Mouse (Mus musculus): ENCODE data around the gene Adcy3. TPM values are rescaled to one million over a fixed set of nuclear protein-coding genes. Genes with fewer than 3 reads are reported as not detected.

Adcy3 gene
- polyA plus RNA-seq, 1 experiment: 9.6 TPM

- 94% methylated on average over 11 of the region's 11 CpGs for WGBS
- peaks cover 4% of the 10 kb centered on the region; the same call in 1 of the 2 replicates for H3K4me1 ChIP-seq (ENCODE audit: control insufficient read depth, insufficient read depth, insufficient read length)
- H3K27me3 ChIP-seq (ENCODE audit: control insufficient read depth, insufficient read depth, low read length): no peaks in the 10 kb centered on the region
- H3K36me3 ChIP-seq (ENCODE audit: control insufficient read depth, insufficient read depth, low read length): peaks cover 1% of the 10 kb centered on the region
- TF ChIP-seq CTCF (IDR thresholded peaks at IDR 0.05; ENCODE audit: extremely low read depth, insufficient read depth, insufficient read length, insufficient replicate concordance): no peak
- no peak for TF ChIP-seq POLR2A (IDR thresholded peaks at IDR 0.05; ENCODE audit: low read depth, low read length)
- no peak overlapping the region for H3K27ac ChIP-seq (ENCODE audit: insufficient read depth, low read length)
- no peak overlapping the region for H3K4me3 ChIP-seq (ENCODE audit: extremely low read depth, insufficient read depth, insufficient read length)
- DNase-seq (ENCODE audit: low read depth in 1 of 2, low spot score in 2 of 2): no peak
Observed at GRCm38 (mm10) chr12:4206106-4206505, 73.2 kb downstream of the Adcy3 start.

GRCm38 (mm10) chr12:4208405-4209133 lies 75.7 kb downstream of the Adcy3 start:
- H3K27ac ChIP-seq (ENCODE audit: insufficient read depth, low read length): no peak overlapping the region; the same call in 1 of the 2 replicates
- no peak for TF ChIP-seq CTCF (IDR thresholded peaks at IDR 0.05; ENCODE audit: extremely low read depth, insufficient read depth, insufficient read length, insufficient replicate concordance)
- no peak for TF ChIP-seq POLR2A (IDR thresholded peaks at IDR 0.05; ENCODE audit: low read depth, low read length)
- H3K4me3 ChIP-seq (ENCODE audit: extremely low read depth, insufficient read depth, insufficient read length): no peak overlapping the region
- H3K27me3 ChIP-seq (ENCODE audit: control insufficient read depth, insufficient read depth, low read length): no peaks in the 10 kb centered on the region
- WGBS: 68% methylated on average over 15 of the region's 15 CpGs
- DNase-seq (ENCODE audit: low read depth in 1 of 2, low spot score in 2 of 2): peak; percentile 41 to 49
- H3K4me1 ChIP-seq (ENCODE audit: control insufficient read depth, insufficient read depth, insufficient read length): peaks cover 7% of the 10 kb centered on the region; the same call in 1 of the 2 replicates
- H3K36me3 ChIP-seq (ENCODE audit: control insufficient read depth, insufficient read depth, low read length): peaks cover 2% of the 10 kb centered on the region; the same call in 1 of the 2 replicates

- WGBS: 97% methylated on average over 9 of the region's 9 CpGs
Observed at GRCm38 (mm10) chr12:4209196-4209595, 76.3 kb downstream of the Adcy3 start.

GRCm38 (mm10) chr12:4211174-4211573 lies 78.3 kb downstream of the Adcy3 start:
- Histone ChIP-seq H3K36me3 (ENCODE audit: control insufficient read depth, insufficient read depth, low read length) (peaks cover 12% of the 10 kb centered on the region), H3K27me3 (ENCODE audit: control insufficient read depth, insufficient read depth, low read length) (no peaks in the 10 kb centered on the region), H3K27ac (ENCODE audit: insufficient read depth, low read length) (no peak overlapping the region), H3K4me1 (ENCODE audit: control insufficient read depth, insufficient read depth, insufficient read length) (peaks cover 7% of the 10 kb centered on the region; the same call in 1 of the 2 replicates), H3K4me3 (ENCODE audit: extremely low read depth, insufficient read depth, insufficient read length) (no peak overlapping the region)
- 48% methylated on average over 9 of the region's 9 CpGs for WGBS
- peak; percentile 54 to 63 for DNase-seq (ENCODE audit: low read depth in 1 of 2, low spot score in 2 of 2)
- TF ChIP-seq POLR2A (IDR thresholded peaks at IDR 0.05; ENCODE audit: low read depth, low read length) (no peak), CTCF (IDR thresholded peaks at IDR 0.05; ENCODE audit: extremely low read depth, insufficient read depth, insufficient read length, insufficient replicate concordance) (no peak)

More at GRCm38 (mm10) chr12:4209196-4209595, 76.3 kb downstream of the Adcy3 start:
- Histone ChIP-seq H3K4me1 (ENCODE audit: control insufficient read depth, insufficient read depth, insufficient read length) (peaks cover 7% of the 10 kb centered on the region; the same call in 1 of the 2 replicates), H3K4me3 (ENCODE audit: extremely low read depth, insufficient read depth, insufficient read length) (no peak overlapping the region), H3K27ac (ENCODE audit: insufficient read depth, low read length) (no peak overlapping the region), H3K36me3 (ENCODE audit: control insufficient read depth, insufficient read depth, low read length) (peaks cover 4% of the 10 kb centered on the region), H3K27me3 (ENCODE audit: control insufficient read depth, insufficient read depth, low read length) (no peaks in the 10 kb centered on the region)
- DNase-seq (ENCODE audit: low read depth in 1 of 2, low spot score in 2 of 2): no peak
- TF ChIP-seq CTCF (IDR thresholded peaks at IDR 0.05; ENCODE audit: extremely low read depth, insufficient read depth, insufficient read length, insufficient replicate concordance) (no peak), POLR2A (IDR thresholded peaks at IDR 0.05; ENCODE audit: low read depth, low read length) (no peak)

- Histone ChIP-seq H3K27ac (ENCODE audit: insufficient read depth, low read length) (no peak overlapping the region), H3K4me3 (ENCODE audit: extremely low read depth, insufficient read depth, insufficient read length) (no peak overlapping the region), H3K27me3 (ENCODE audit: control insufficient read depth, insufficient read depth, low read length) (no peaks in the 10 kb centered on the region), H3K4me1 (ENCODE audit: control insufficient read depth, insufficient read depth, insufficient read length) (peaks cover 7% of the 10 kb centered on the region; the same call in 1 of the 2 replicates), H3K36me3 (ENCODE audit: control insufficient read depth, insufficient read depth, low read length) (peaks cover 18% of the 10 kb centered on the region)
- TF ChIP-seq CTCF (IDR thresholded peaks at IDR 0.05; ENCODE audit: extremely low read depth, insufficient read depth, insufficient read length, insufficient replicate concordance) (no peak), POLR2A (IDR thresholded peaks at IDR 0.05; ENCODE audit: low read depth, low read length) (no peak)
- WGBS: 79% methylated on average over 8 of the region's 8 CpGs
- DNase-seq (ENCODE audit: low read depth in 1 of 2, low spot score in 2 of 2): no peak
Observed at GRCm38 (mm10) chr12:4212908-4213307, 80.0 kb downstream of the Adcy3 start.

- peaks cover 3% of the 10 kb centered on the region; the same call in 1 of the 2 replicates for H3K4me1 ChIP-seq (ENCODE audit: control insufficient read depth, insufficient read depth, insufficient read length)
- H3K4me3 ChIP-seq (ENCODE audit: extremely low read depth, insufficient read depth, insufficient read length): no peak overlapping the region
- H3K27ac ChIP-seq (ENCODE audit: insufficient read depth, low read length): no peak overlapping the region
- WGBS: 91% methylated on average over 7 of the region's 7 CpGs
- peaks cover 15% of the 10 kb centered on the region for H3K36me3 ChIP-seq (ENCODE audit: control insufficient read depth, insufficient read depth, low read length)
- no peaks in the 10 kb centered on the region for H3K27me3 ChIP-seq (ENCODE audit: control insufficient read depth, insufficient read depth, low read length)
- DNase-seq (ENCODE audit: low read depth in 1 of 2, low spot score in 2 of 2): no peak
- TF ChIP-seq CTCF (IDR thresholded peaks at IDR 0.05; ENCODE audit: extremely low read depth, insufficient read depth, insufficient read length, insufficient replicate concordance) (no peak), POLR2A (IDR thresholded peaks at IDR 0.05; ENCODE audit: low read depth, low read length) (no peak)
Observed at GRCm38 (mm10) chr12:4230156-4230555, 97.3 kb downstream of the Adcy3 start.

GRCm38 (mm10) chr12:4232777-4233176 lies 99.9 kb downstream of the Adcy3 start:
- WGBS: 14% methylated on average over 4 of the region's 4 CpGs

More at GRCm38 (mm10) chr12:4232777-4233176, 99.9 kb downstream of the Adcy3 start:
- Histone ChIP-seq H3K4me1 (ENCODE audit: control insufficient read depth, insufficient read depth, insufficient read length) (peaks cover 3% of the 10 kb centered on the region; the same call in 1 of the 2 replicates), H3K4me3 (ENCODE audit: extremely low read depth, insufficient read depth, insufficient read length) (no peak overlapping the region; the same call in 1 of the 2 replicates), H3K27me3 (ENCODE audit: control insufficient read depth, insufficient read depth, low read length) (no peaks in the 10 kb centered on the region), H3K27ac (ENCODE audit: insufficient read depth, low read length) (no peak overlapping the region), H3K36me3 (ENCODE audit: control insufficient read depth, insufficient read depth, low read length) (peaks cover 7% of the 10 kb centered on the region)
- no peak for DNase-seq (ENCODE audit: low read depth in 1 of 2, low spot score in 2 of 2)
- no peak for TF ChIP-seq POLR2A (IDR thresholded peaks at IDR 0.05; ENCODE audit: low read depth, low read length)
- TF ChIP-seq CTCF (IDR thresholded peaks at IDR 0.05; ENCODE audit: extremely low read depth, insufficient read depth, insufficient read length, insufficient replicate concordance): no peak
